Mouse (Mus musculus): ENCODE results near the gene Rsbn1l.

GRCm38 (mm10) chr5:21002723-21003122, 46.5 kb upstream of the Rsbn1l start:
- TF ChIP-seq CTCF (IDR thresholded peaks at IDR 0.05; ENCODE audit: low read depth, low read length) (no peak), POLR2A (IDR thresholded peaks at IDR 0.05; ENCODE audit: insufficient read depth, low read length) (no peak)

Measured in ES-Bruce4 (cell line).